Mouse (Mus musculus) CH12F3 (cell line): ENCODE measurements around the gene Rag1.

Experiments
- in situ Hi-C: fragments of 300-500 bp; cut with MboI; formaldehyde crosslinking; loops from 2 replicates; pipeline ENCODE4 v1.14.3; 2020; ENCODE audit warnings: low sequenced_read_pairs

The Rag1 gene

DNA sequence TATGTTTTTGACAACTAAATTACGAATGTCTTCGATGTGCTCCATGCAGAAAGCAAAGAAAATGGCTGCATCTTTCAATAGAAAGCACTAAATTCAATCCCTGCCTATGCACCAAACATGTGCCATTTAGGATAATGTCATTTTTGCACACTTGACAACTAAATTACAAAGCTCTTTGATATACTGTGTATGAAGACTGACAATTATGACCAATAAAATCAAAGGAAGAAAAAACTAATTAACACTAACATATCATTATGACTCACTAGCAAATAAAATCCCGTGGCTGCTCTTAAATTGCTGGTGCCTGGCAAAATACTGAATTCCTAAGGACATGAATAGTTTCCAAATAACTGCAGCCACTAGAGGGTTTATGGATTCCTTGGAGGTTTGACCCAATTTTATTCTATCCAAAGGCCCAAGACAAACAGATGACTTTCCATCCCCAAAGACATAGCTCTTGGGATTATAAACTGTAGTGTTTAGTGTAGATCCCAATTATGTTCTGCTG, 9.4 kb downstream of the Rag1 start:
- in situ Hi-C loops: no loop called here

DNA sequence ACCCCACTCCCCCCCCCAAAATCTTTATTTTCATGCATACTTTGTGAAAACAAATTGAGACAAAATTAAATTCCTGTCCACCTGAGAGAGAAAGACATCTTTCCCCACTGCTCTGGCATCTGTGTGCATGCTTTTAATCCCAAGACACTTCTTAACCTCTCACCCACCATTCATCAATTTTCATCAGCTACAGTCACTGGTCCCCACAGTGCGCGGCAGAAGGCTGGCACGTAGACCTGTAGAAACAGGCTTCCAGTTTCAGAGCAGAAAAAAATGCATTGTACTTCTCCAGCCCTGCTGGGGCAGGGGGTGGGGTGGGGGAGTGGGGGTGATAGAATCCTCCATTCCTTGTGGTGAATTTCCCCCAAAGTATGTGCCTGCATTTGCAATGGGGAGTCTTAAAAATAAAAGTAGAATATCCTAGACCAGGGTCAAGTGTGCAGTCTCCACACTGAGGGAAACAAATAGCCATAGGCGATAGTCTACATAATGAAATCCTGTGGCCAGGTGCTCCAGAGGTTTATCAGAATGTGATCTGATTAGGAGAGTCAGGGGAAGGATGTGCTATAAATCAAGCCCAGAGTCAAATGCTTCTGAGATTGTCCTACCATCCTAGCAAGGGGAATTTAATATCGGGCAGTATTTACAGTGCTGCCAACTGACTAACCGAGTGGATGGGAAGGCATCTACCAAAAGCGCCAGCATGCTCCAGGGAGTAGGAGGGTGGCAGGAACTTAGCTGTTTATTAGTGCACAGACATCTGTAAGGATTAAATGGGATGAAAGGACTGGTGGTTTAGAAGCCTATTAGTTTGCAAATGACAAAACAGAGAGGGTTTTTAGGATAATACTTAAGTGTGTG, 10.1 kb downstream of the Rag1 start:
- in situ Hi-C loops: no loop called here

DNA sequence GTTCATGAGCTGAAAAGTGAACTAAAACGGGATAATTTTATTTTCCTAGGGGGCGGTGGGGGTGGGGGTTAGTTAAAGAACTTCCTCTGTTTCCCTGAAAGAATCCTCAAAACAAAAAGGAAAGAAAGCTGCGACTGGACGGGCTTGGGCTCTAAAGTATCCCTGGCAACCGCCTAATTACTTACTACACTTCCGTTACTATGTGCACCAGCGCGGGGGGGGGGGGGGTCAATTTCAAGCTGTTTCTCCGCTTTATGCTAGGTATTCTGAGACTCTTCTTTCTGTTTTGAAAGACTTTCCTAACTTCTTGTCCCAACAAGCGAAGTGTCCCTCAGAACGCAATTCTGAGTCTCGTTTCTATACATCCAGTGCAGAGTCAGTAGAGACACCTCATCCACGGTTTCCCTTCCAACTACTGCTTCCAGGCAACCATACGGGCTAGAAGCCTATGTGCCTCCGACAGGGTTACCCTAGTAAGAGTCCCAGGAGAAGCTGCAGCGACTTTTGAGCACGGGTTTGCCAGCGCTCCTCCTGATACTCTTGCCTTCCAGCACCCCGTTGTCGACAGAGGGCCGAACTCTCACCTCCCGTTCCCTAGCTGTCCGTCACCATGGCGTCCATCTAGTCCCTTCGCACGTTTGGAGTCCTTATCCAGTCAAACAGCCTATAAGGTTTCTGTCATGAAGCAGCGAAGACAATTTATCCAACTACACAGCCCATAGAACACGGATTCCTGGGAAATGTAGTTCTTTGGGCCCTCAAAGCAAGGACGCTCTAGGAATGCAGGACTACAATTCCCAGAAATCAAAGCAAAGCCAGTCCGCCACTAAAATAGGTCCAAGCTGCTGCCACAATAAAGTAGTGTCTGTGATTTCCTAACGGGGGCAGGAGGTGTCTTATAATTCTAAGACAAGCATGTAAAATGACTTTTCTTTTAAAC, 20.7 kb downstream of the Rag1 start:
- in situ Hi-C loops: no loop called here

DNA sequence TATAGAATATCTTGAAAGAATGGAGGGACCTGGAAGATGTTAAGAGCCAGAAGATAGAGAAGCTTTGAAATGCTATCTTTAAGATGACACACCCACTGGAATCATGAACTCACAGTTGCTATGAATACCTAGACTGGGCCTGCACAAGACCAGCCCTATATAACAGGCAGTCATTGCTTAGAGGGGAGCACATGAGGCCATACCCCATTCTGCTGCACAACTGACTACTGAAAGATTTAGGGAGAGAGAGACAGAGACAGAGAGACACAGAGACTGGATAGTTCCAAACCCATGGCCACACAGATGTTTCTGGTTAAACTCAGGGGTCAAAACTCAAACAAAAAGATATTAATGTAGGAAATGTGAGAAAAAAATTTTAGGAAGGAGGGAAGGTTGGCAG, 22.1 kb downstream of the Rag1 start:
- in situ Hi-C loops: no loop called here

GRCm38 (mm10) chr2:101624526-101624925, 24.8 kb downstream of the Rag1 start, which contains the start of gene Rag2:
Gene Rag2 (plus strand): TSS chr2:101624718.
- in situ Hi-C loops: no loop called here

DNA sequence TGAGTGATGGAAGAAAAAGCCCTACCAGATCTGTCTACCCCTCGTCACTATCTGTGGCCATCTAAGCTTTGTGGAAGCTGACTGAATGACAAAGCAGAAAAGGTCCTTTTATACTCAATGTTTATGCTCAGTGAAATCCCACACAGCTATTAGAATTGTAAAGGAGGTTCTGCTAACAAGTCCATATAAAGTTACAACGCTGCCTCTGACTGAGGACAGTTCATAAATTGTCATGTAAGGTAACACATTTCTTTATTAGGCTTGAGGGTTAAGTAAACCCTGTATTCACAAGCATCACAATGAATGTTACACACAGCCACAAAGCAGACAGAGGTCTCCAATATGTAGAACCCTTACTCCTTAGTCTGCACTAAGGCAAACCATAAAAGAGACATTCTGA, 25.3 kb downstream of the Rag1 start:
- in situ Hi-C loops: no loop called here

DNA sequence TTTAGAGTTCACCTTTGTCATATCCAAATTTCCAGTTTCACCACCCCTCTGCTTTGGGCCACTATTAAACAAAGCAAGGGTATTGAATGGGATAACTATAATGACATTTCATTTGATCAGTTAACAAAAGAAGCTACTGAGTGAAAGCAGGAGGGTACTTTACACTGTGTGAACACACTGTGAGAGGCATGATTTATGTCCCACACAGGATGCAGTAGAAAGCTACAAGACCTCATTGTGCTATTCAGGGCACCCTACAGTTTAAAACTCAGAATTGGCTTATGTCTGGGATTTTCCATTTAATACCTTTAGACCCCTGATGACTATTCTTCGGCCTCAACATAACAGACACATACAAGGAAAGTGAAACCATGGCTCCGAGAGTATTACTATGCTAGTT, 26.3 kb downstream of the Rag1 start:
- in situ Hi-C loops: no loop called here

DNA sequence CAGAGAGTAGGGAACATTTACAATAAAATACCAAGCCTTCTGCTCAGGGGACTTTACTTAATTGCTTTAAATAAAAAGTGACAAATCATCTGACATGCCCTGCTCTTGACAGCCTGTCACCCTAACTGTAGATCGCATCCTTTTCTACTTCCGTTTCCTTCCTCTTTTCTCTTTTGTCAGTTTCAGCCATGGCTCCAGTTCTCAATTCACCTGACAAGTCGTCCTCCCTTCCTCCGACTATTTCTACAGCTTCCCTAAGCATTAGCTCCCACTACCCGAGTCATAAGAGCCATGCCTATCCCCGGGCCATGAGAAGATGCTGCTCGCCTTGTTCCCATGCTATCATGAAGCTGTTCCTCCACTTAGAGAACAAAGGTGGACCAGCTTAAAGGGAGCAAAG, 27.7 kb downstream of the Rag1 start:
- in situ Hi-C loops: no loop called here

DNA sequence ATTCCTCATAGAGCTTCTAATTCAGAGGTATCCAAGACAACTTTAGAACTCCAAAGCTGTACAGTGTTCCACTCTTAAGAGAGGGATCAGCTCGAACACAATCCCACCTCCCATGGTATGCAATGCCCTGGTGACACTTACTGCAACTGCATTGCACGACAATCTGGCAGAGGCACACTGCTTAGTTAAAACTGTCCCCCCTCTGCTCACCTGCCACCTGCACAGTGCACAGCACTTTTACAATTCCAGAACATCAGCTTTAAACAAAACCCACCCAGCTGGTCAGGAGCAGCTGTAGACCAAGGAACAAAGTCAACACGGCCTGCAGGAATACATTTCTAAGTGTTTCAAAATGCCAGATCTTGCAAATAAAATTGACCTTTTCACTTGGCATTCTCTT, 28.4 kb downstream of the Rag1 start:
- in situ Hi-C loops: no loop called here

GRCm38 (mm10) chr2:101618373-101618772, 30.9 kb downstream of the Rag1 start:
- in situ Hi-C loops: no loop called here

DNA sequence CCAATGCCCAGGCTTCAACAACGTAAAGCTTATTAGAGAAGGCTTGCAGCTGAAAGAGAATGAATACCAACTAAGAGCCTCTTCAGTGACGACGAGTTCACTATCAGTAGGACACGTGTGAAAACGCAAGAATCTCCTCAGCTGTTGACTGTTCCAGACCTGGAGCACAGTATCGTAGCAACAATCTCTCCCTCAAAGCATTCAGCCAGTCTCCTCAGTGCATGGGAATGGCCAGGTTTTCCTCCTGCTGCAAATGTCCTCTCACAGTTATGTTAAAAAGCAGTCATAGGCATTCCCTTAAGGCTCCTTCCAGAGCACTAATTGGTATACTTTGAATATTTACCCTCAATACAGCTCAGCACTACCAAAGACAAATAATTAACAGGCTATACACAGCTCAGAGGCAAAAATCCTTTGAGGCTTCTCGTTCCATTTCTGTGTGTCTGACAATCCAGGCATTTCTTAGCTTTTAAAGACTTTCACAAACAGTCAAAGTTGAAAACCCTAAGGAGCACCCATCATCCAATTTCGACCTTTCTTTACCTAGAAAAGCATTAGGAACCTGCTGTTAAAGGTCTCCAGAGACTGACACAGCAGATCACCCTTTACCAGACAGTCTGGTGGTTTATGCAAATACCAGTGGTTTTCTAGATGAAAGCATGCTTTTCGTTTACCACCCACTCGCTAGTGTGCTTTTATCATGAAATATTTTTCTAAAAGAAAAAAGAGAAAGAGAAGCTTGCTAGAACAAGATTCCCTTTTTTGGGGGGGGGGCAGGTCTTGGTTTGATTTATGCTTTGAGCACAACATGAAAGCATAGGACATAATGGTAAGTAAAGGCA, 33.6 kb downstream of the Rag1 start:
- in situ Hi-C loops: no loop called here

GRCm38 (mm10) chr2:101610861-101611260, 38.4 kb downstream of the Rag1 start:
- in situ Hi-C loops: no loop called here

GRCm38 (mm10) chr2:101608232-101608894, 40.9 kb downstream of the Rag1 start:
- in situ Hi-C loops: no loop called here

DNA sequence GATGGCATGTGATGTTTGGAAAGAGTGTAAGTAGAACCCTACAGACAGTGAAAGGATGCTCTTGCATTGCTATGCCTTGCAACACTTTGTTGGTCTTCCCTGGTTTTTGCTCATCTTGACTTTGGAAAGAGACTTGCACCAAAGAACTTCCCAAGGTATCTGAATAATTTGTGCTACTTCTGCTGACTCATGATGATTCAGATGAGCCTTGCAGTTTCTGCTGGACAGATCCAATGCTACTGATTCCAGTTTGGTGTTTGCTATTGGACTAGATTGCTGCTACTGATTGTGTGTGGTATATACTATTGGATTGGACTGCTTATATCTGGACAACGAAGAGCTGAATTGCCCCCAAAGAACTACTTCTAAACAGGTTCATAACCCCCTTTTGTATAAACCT, 46.2 kb downstream of the Rag1 start:
- in situ Hi-C loops: no loop called here

DNA sequence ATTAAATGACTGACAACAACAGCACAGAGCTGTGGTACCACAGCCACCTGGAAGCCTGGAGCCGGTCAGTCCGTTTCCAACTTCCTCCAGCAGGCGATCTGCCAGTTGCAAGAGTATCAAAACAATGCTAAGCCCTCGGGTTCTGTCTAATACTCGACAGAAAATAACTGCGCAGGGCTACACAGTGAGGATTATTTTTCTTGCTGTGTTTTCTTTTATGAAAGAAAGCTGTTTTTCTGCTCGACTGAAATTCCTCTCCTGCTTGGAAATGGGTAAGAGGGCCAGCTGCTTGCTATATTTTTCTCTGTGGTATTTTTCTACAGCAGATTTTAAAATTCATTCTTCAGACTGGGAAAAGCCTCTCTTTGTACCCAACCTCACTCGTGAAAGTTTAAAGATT, 48.6 kb downstream of the Rag1 start:
- in situ Hi-C loops: no loop called here

- in situ Hi-C loops: no loop called here
Observed at GRCm38 (mm10) chr2:101598190-101599181, 50.8 kb downstream of the Rag1 start.

- in situ Hi-C loops: no loop called here
Observed at GRCm38 (mm10) chr2:101597186-101597585, 52.1 kb downstream of the Rag1 start.

DNA sequence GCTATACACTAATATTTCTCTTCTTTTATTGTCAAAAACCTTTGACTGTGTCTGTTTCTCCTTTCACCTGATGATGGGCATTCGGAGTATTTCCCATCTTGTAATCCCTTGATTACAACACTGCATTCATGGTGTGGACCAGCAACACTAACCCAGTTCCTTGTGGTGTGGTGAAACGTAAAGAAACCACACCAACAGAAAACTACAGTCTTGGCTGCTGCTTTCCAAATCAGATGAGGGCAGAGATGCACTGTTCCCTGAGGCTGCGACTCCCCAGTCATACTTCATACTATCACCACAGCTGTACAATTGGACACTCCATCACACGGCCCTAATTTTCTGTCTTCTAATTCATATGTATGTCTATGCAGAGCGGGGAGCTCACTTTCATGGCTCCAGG, 54.6 kb downstream of the Rag1 start:
- in situ Hi-C loops: no loop called here

- in situ Hi-C loops: no loop called here
Observed at GRCm38 (mm10) chr2:101592886-101593285, 56.4 kb downstream of the Rag1 start.
